Mouse (Mus musculus) liver, embryonic 16.5 days (tissue): ENCODE measurements around the gene Gna15. TPM values are rescaled to one million over a fixed set of nuclear protein-coding genes. Genes with fewer than 3 reads are reported as not detected.

Experiments used
- ATAC-seq: fragments of 200-750 bp; cut with Nextera tagmentation; 2 replicates; pipeline ENCODE4 v1.8.0; 2017; ENCODE audit warnings: low read depth, mild to moderate bottlenecking, moderate number of reproducible peaks, moderate library complexity
- H3K27ac ChIP-seq: fragments of 300-500 bp; sonication (generic); 2 replicates; pipeline ENCODE4 v1.5.1; 2014; ENCODE audit warnings: mild to moderate bottlenecking, low read length
- H3K27me3 ChIP-seq: fragments of 300-500 bp; sonication (generic); 2 replicates; pipeline ENCODE4 v1.6.1; 2014; ENCODE audit warnings: low read depth, low read length, mixed read lengths; ENCODE audit not compliant: control insufficient read depth, insufficient read depth
- H3K36me3 ChIP-seq: fragments of 300-500 bp; sonication (generic); 2 replicates; pipeline ENCODE4 v1.6.1; 2014; ENCODE audit warnings: mild to moderate bottlenecking; ENCODE audit not compliant: control insufficient read depth, insufficient read depth
- H3K4me1 ChIP-seq: fragments of 300-500 bp; sonication (generic); 2 replicates; pipeline ENCODE4 v1.6.1; 2014; ENCODE audit warnings: low read depth, low read length, mixed read lengths; ENCODE audit not compliant: control insufficient read depth
- H3K4me2 ChIP-seq: fragments of 300-500 bp; sonication (generic); 2 replicates; pipeline ENCODE4 v1.6.1; 2014; ENCODE audit warnings: low read depth, low read length, mixed read lengths
- H3K4me3 ChIP-seq: fragments of 300-500 bp; sonication (generic); 2 replicates; pipeline ENCODE4 v1.5.1; 2014; ENCODE audit warnings: low read depth, mild to moderate bottlenecking, low read length
- H3K9ac ChIP-seq: fragments of 300-500 bp; sonication (generic); 2 replicates; pipeline ENCODE4 v1.6.1; 2014; ENCODE audit warnings: low read depth, low read length
- H3K9me3 ChIP-seq: fragments of 300-500 bp; sonication (generic); replicated peaks from 2 replicates; pipeline ENCODE4 v1.6.1; 2016; ENCODE audit warnings: low read length; ENCODE audit not compliant: control insufficient read depth
- WGBS: fragments of 180-500 bp; shearing (Covaris S2); extraction: QIAGEN DNeasy Blood & Tissue Kit; methylation state at CpG from one replicate; pipeline ENCODE4 v1.1.7; 2014; ENCODE audit not compliant: insufficient replicate concordance; 5-methylcytosine and 5-hydroxymethylcytosine counted together
- polyA plus RNA-seq: library from polyadenylated mRNA; unstranded; fragments of >200 nt; fragmentation: Nextera tagmentation; extraction: Ambion mirVana; gene quantifications from 2 replicates; pipeline ENCODE4 v1.2.1, GENCODE M21; 2015

Gna15 gene
- polyA plus RNA-seq, 1 experiment from 2014 or later, result 4.4 TPM

DNA sequence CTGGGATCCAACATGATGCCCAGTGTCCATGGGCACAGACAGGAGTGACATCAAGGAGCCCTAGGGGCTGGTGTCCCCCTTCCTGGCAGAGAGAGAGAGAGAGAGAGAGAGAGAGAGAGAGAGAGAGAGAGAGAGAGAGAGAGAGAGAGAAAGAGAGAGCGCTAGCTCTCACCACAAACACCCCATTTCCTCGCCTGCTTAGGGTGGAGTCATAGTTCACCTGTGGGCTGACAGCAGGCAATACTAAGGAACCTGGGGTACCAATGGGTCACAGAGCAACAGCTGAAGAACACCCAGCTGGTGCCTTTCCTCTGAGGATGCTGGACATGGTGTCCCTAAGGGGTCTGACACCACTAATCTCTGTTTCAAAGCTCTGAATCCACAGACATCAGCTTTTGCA lies 13.4 kb upstream of the Gna15 start:
- peaks cover 7% of the 10 kb centered on the region for H3K36me3 ChIP-seq
- no peaks in the 10 kb centered on the region for H3K9me3 ChIP-seq
- no peak overlapping the region for H3K9ac ChIP-seq
- no peak for ATAC-seq
- no peak overlapping the region for H3K4me3 ChIP-seq
- WGBS, result 50% methylated on average over 2 of the region's 2 CpGs
- H3K4me1 ChIP-seq, result peaks cover 20% of the 10 kb centered on the region
- H3K27me3 ChIP-seq, result no peaks in the 10 kb centered on the region
- no peak overlapping the region for H3K27ac ChIP-seq
- no peak overlapping the region for H3K4me2 ChIP-seq

DNA sequence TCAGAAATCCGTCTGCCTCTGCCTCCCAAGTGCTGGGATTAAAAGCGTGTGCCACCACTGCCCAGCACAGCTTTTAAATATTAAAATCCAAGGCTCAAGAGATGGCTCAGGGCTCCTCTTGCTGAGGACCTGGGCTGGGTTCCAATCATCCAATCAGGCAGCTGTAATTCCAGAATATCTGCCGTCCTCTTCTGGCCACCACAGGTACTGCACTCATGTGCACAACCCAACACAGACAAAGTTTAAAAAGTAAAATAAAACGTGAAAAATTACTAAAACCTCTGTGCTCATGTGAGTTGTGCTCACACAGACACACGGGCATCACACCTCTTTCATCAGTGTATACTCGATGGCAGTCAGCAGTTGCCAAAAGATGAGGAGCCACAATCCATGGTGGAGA lies 12.7 kb upstream of the Gna15 start:
- Histone ChIP-seq H3K36me3 (peaks cover 7% of the 10 kb centered on the region), H3K9ac (no peak overlapping the region), H3K27ac (no peak overlapping the region), H3K27me3 (no peaks in the 10 kb centered on the region), H3K4me3 (no peak overlapping the region), H3K4me2 (no peak overlapping the region), H3K9me3 (no peaks in the 10 kb centered on the region), H3K4me1 (peaks cover 13% of the 10 kb centered on the region)
- no peak for ATAC-seq
- WGBS, result 60% methylated on average over 6 of the region's 6 CpGs

DNA sequence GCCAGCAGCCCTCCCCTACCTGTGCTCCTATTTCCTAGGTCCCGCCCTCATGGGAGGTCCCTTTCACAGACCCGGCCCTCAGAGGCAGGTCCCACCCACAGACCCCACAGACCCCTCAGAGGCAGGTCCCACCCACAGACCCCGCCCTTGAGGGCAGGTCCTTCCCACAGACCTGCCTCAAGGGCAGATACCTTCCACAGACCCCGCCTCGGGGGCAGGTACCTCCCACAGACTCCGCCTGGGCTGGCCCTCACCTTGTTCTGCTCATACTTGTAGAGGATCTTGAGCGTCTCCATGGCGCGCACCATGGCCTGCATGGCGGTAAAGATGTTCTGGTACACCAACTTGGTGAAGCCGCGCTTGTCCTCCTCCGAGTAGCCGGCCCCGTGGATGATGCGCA lies 10.8 kb upstream of the Gna15 start:
- Histone ChIP-seq H3K4me1 (peaks cover 2% of the 10 kb centered on the region; the same call in 1 of the 2 replicates), H3K36me3 (peaks cover 15% of the 10 kb centered on the region)
- ATAC-seq, result peak; percentile 31; the same call in 1 of the 2 replicates

DNA sequence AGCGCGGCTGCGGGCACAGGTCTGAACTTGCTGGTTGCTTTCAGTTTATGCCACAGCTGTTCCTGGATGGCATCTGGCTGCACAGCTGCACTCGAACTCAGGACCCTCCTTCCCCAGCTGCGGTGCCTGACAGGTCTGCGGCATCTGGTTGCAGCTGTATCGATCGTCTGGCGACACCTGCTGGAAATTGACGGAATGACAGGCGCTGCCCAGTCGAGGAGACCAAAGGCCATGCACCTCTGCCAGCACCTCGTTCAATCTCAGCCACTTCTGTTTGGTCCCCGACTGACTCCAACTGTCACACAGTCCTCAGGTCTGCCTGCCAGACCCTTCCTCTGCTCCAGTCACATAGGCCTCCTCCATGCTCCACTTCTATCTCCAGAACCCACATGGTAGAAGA lies 2.8 kb upstream of the Gna15 start:
- 0 out of 2 replicates have a peak, but pooled peaks have one; percentile 14 for ATAC-seq
- H3K27me3 ChIP-seq, result no peaks in the 10 kb centered on the region
- no peak overlapping the region for H3K9ac ChIP-seq
- no peak overlapping the region for H3K4me3 ChIP-seq
- no peak overlapping the region for H3K27ac ChIP-seq
- H3K36me3 ChIP-seq, result peaks cover 8% of the 10 kb centered on the region
- H3K4me2 ChIP-seq, result no peak overlapping the region
- H3K4me1 ChIP-seq, result peaks cover 28% of the 10 kb centered on the region
- 8% methylated on average over 14 of the region's 14 CpGs for WGBS
- no peaks in the 10 kb centered on the region for H3K9me3 ChIP-seq

More for the DNA sequence above, 10.8 kb upstream of the Gna15 start:
- Histone ChIP-seq H3K4me3 (no peak overlapping the region), H3K9me3 (no peaks in the 10 kb centered on the region), H3K27ac (no peak overlapping the region), H3K27me3 (no peaks in the 10 kb centered on the region), H3K4me2 (no peak overlapping the region), H3K9ac (no peak overlapping the region)
- WGBS, result 79% methylated on average over 16 of the region's 16 CpGs

DNA sequence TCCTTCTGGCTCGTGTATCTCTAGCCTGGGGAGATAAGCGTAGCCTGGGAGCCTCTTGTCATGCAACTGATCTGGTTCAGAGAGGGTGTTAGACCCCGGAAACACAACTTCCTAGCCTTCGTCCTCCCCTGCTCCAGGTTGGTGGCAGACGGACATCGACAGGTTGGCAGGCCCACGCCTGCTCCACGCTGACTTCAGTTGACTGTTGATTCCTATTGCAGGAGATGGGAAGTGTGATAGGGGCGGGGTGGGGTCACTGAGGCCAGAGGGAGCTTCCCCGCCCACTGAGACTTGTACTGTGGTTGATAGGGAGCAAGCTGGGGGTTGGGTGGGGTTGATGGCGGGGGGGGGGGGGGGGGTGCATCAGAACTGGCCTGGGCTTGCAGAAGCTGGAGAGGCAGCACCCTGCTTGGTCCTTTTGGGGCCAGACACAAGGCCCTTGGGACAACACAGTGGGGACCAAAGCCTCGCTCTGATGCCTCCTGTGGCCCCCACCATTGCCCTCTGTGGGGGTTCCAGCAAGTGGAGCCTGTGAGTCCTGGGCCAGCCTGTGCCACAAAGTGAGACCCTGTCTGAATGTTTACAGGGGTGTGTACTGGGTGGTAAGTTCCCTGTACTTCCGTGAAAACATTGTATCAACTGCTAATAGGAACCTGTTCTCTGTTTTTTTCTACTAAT lies 1.1 kb upstream of the Gna15 start:
- H3K9ac ChIP-seq, result peak overlapping the region; percentile 40; the same call in 1 of the 2 replicates
- no peaks in the 10 kb centered on the region for H3K9me3 ChIP-seq
- H3K36me3 ChIP-seq, result peaks cover 3% of the 10 kb centered on the region
- 0 out of 2 replicates have a peak overlapping the region, but pooled peaks have one; percentile 1 for H3K4me3 ChIP-seq
- peak overlapping the region; percentile 83 for H3K27ac ChIP-seq
- peak; percentile 76 for ATAC-seq
- WGBS, result 12% methylated on average over 12 of the region's 13 CpGs
- H3K4me1 ChIP-seq, result peaks cover 28% of the 10 kb centered on the region
- H3K27me3 ChIP-seq, result no peaks in the 10 kb centered on the region
- peak overlapping the region; percentile 47 for H3K4me2 ChIP-seq

DNA sequence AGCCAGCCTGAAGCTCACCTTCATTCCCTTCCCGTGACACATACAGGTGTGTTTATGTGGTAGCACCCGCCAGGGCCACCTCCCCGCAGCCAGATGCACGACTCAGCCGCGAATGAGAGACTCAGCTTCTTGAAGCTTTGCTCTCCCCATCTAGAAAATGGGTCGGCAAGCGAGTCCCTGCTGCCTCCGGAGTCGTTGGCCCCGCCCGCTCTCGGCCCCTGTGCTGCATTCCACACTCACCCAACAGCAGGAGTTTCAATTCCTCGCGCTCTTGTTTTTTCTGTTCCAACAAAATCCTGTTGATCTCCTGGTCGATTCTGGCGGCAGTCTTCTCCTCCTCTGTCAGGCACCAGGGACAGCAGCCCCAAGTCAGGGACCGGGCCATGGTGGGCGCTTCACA lies 455 bp downstream of the Gna15 start:
- 2% methylated on average over 19 of the region's 19 CpGs for WGBS
- Histone ChIP-seq H3K9me3 (no peaks in the 10 kb centered on the region), H3K4me2 (peak overlapping the region; percentile 47), H3K4me3 (peak overlapping the region; percentile 55), H3K36me3 (no peaks in the 10 kb centered on the region), H3K27ac (peak overlapping the region; percentile 83), H3K27me3 (no peaks in the 10 kb centered on the region), H3K9ac (peak overlapping the region; percentile 62), H3K4me1 (peaks cover 40% of the 10 kb centered on the region)
- ATAC-seq, result no peak

DNA sequence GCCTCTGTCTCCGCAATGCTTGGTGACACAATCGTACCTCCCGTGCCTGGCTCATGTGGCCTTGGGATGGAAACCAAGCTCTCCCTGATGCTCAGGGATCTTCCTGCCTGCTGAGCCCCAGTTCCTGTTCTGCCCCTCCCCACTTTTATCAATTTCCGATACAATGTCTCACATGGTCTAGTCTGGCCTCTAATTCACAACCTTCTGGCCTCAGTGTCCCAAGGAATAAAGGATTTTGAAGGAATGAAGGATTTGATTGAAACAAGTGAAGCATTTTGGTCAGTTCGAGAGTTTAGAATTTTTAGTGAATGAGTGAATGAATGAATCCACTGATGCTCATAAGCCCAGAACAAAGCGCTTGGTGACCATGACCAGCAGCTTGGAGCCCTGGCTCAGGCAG lies 883 bp downstream of the Gna15 start:
- Histone ChIP-seq H3K27me3 (no peaks in the 10 kb centered on the region), H3K9me3 (no peaks in the 10 kb centered on the region), H3K27ac (no peak overlapping the region), H3K36me3 (no peaks in the 10 kb centered on the region), H3K4me1 (peaks cover 45% of the 10 kb centered on the region), H3K9ac (peak overlapping the region; percentile 62), H3K4me3 (peak overlapping the region; percentile 55), H3K4me2 (peak overlapping the region; percentile 47)
- ATAC-seq, result no peak
- 23% methylated on average over 6 of the region's 6 CpGs for WGBS

DNA sequence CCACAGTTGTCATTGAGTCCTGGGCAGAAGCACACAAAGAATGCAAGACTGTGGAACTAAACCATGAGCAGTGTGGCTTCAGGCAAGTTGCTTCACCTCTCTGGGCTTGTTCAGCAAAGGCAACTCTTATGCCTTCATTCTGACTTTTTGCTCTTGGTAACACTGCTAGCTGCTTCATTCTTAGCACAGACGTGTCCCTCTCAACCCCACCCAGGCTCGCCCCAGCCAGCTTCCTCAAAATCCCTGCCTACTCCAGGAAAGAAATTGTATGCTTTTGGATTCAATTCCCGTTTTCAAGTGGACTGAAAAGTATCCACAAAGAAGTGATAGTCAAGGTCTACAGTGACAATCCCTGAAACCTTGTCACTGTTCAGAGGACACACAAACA lies 4.1 kb downstream of the Gna15 start:
- 20% methylated on average over 3 of the region's 3 CpGs for WGBS
- Histone ChIP-seq H3K36me3 (no peaks in the 10 kb centered on the region), H3K4me3 (no peak overlapping the region), H3K27ac (peak overlapping the region; percentile 18; the same call in 1 of the 2 replicates), H3K4me2 (no peak overlapping the region), H3K9ac (no peak overlapping the region), H3K27me3 (no peaks in the 10 kb centered on the region), H3K9me3 (no peaks in the 10 kb centered on the region), H3K4me1 (peaks cover 44% of the 10 kb centered on the region)
- 0 out of 2 replicates have a peak, but pooled peaks have one; percentile 1 for ATAC-seq

DNA sequence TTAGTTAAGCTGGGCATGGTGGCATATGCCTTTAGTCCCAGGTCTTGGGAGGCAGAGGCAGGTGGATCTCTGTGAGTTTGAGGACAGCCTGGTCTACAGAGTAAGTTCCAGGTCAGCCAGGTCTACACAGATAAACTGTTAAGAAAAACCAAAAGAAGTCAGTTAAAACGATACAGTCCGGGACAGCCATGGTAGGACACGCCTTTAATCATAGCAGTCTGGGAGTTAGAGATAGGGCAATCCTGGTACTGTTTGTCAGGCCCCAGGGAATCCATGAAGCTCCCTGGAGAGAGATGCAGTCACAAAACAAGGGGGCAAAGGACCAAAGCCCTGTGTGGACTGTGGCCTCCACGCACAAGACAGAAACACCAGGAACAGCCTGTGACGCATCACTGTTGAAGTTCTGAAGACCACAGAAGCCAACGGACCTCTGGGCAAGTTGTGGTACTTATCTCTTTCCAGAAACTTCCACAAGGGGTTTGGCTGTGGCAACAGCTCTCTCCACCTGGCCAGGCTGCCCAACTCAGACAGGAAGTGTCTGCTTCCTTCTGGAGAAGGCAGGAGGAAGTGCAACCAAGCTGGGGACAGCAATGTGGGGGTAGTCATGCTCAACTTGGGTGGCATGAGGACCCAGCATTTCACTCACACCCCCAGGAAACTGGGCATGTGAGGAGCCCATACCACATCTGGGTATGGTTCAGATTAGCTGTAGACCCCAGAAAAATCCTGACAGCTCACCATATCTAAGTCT lies 4.6 kb downstream of the Gna15 start:
- Histone ChIP-seq H3K4me1 (peaks cover 39% of the 10 kb centered on the region), H3K36me3 (no peaks in the 10 kb centered on the region), H3K4me2 (no peak overlapping the region), H3K9me3 (no peaks in the 10 kb centered on the region), H3K9ac (no peak overlapping the region), H3K4me3 (no peak overlapping the region), H3K27me3 (no peaks in the 10 kb centered on the region), H3K27ac (peak overlapping the region; percentile 18)
- WGBS, result 7% methylated on average over 6 of the region's 6 CpGs
- ATAC-seq, result peak; percentile 78
